Mouse (Mus musculus) liver, embryonic 16.5 days (tissue): ENCODE results near the gene Ebf1. TPM values are rescaled to one million over a fixed set of nuclear protein-coding genes. Genes with fewer than 3 reads are reported as not detected.

Experiments used
- polyA plus RNA-seq: library from polyadenylated mRNA; unstranded; fragments of >200 nt; fragmentation: Nextera tagmentation; extraction: Ambion mirVana; gene quantifications from 2 replicates; pipeline ENCODE4 v1.2.1, GENCODE M21; 2015

Gene Ebf1
- polyA plus RNA-seq, 1 experiment from 2014 or later, result 2.8 TPM

Other genes starting within 250 kb of the Ebf1 start
- not detected in 2 replicates for gene Il12b, start 217.3 kb upstream of the Ebf1 start, polyA plus RNA-seq
- 41.6 and 44.0 TPM in 2 replicates for gene Ublcp1, start 146.8 kb upstream of the Ebf1 start, polyA plus RNA-seq
- 46.0 and 49.5 TPM in 2 replicates for gene Rnf145, start 98.4 kb upstream of the Ebf1 start, polyA plus RNA-seq